Mouse (Mus musculus): ENCODE measurements around the gene Myo10. TPM values are rescaled to one million over a fixed set of nuclear protein-coding genes. Genes with fewer than 3 reads are reported as not detected.
A peak's percentile ranks its signal among the peaks of the same experiment; 100 is the strongest.

Myo10 gene
- polyA plus RNA-seq, 1 experiment from 2014 or later: 47.2 TPM

DNA sequence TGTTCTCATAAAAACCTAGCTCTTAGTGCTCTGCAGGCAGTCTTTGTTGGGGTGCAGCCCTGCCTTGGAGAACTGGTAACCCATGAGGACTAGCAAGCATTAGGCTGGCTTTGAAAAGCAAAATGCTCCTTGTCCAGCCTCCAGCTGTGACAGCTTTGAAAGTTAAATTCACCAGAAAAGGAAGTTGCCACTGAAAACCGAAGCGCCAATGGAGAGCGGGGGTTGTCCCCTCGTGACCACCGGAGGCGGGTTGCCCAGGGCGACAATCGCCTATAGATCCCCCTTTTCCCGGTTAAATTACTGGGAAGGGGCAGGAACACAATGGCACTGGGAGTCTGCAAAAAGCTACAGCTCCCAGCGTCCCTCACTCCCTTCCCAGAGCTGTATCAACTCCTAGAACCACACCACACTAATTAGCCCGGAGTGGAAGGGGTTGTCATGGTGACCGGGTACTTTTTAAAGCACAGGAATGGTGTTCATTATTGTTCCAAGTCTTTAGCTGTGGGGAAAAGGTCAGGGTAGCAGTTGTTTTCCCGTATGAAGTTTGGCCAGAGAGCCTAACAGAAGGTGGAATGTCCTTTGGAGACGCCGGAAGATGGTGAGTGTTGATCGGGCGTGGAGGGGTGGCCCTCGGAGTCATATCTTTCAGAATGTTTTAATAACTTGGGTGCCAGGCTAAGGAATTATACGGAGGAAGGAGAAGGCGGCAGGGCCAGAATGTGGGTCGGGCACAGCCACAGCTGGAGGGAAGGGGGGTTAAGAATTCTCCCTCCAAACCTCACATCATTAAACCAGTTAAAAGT lies 151.6 kb downstream of the Myo10 start:
- DNase-seq (ENCODE audit: low spot score): peak; percentile 87
- peaks cover 55% of the 10 kb centered on the region for H3K4me1 ChIP-seq
- H3K4me3 ChIP-seq: peak overlapping the region; percentile 52
- 5% methylated on average over 21 of the region's 21 CpGs for WGBS
- H3K9me3 ChIP-seq (replicated peaks): no peaks in the 10 kb centered on the region
- H3K36me3 ChIP-seq: peaks cover 50% of the 10 kb centered on the region
- H3K27me3 ChIP-seq (ENCODE audit: low read depth, poor library complexity, severe bottlenecking): no peaks in the 10 kb centered on the region
- H3K27ac ChIP-seq: peak overlapping the region; percentile 91

- H3K27ac ChIP-seq: no peak overlapping the region
- H3K4me1 ChIP-seq: peaks cover 28% of the 10 kb centered on the region
Observed at GRCm38 (mm10) chr15:25778937-25779336, 156.6 kb downstream of the Myo10 start.

GRCm38 (mm10) chr15:25779522-25780191 lies 157.3 kb downstream of the Myo10 start:
- Histone ChIP-seq H3K36me3 (peaks cover 87% of the 10 kb centered on the region), H3K27me3 (ENCODE audit: low read depth, poor library complexity, severe bottlenecking) (no peaks in the 10 kb centered on the region), H3K9me3 (replicated peaks) (no peaks in the 10 kb centered on the region), H3K27ac (no peak overlapping the region), H3K4me1 (peaks cover 22% of the 10 kb centered on the region), H3K4me3 (no peak overlapping the region)
- no peak for DNase-seq (ENCODE audit: low spot score)
- WGBS: 90% methylated on average over 23 of the region's 23 CpGs

More at GRCm38 (mm10) chr15:25778937-25779336, 156.6 kb downstream of the Myo10 start:
- Histone ChIP-seq H3K36me3 (peaks cover 79% of the 10 kb centered on the region), H3K27me3 (ENCODE audit: low read depth, poor library complexity, severe bottlenecking) (no peaks in the 10 kb centered on the region), H3K9me3 (replicated peaks) (no peaks in the 10 kb centered on the region), H3K4me3 (no peak overlapping the region)
- no peak for DNase-seq (ENCODE audit: low spot score)
- 93% methylated on average over 8 of the region's 8 CpGs for WGBS

- no peaks in the 10 kb centered on the region for H3K27me3 ChIP-seq (ENCODE audit: low read depth, poor library complexity, severe bottlenecking)
- WGBS: 84% methylated on average over 33 of the region's 33 CpGs
- H3K4me1 ChIP-seq: peaks cover 8% of the 10 kb centered on the region
- no peak overlapping the region for H3K27ac ChIP-seq
- no peak for DNase-seq (ENCODE audit: low spot score)
- H3K9me3 ChIP-seq (replicated peaks): no peaks in the 10 kb centered on the region
- H3K36me3 ChIP-seq: peaks cover 100% of the 10 kb centered on the region
- H3K4me3 ChIP-seq: no peak overlapping the region
Observed at GRCm38 (mm10) chr15:25781053-25781452, 158.7 kb downstream of the Myo10 start.

GRCm38 (mm10) chr15:25785456-25786390 lies 163.4 kb downstream of the Myo10 start:
- peaks cover 100% of the 10 kb centered on the region for H3K36me3 ChIP-seq
- H3K4me3 ChIP-seq: no peak overlapping the region
- H3K9me3 ChIP-seq (replicated peaks): no peaks in the 10 kb centered on the region
- DNase-seq (ENCODE audit: low spot score): no peak
- 95% methylated on average over 35 of the region's 35 CpGs for WGBS
- no peak overlapping the region; the same call in 1 of the 2 replicates for H3K27ac ChIP-seq
- H3K4me1 ChIP-seq: peaks cover 3% of the 10 kb centered on the region; the same call in 1 of the 2 replicates
- no peaks in the 10 kb centered on the region for H3K27me3 ChIP-seq (ENCODE audit: low read depth, poor library complexity, severe bottlenecking)

DNA sequence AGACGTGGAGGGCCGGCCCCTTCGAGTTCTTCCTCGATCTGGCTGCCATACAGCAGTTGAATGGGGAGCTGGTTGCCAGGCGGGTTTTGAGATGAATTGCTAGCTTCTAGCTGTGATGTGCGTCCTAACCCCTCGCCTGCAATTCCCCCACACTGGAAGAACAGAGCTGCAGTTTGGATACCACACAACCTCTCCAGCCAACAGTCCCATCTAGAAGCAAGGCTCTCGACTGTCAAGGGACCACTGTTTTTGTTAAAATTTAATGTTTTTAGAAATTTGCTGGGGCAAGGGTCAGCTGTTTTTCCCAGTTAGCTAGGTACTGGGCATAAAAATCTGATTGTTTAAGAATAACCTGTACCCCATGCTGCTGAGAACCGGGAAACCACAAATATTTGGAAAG lies 165.1 kb downstream of the Myo10 start:
- Histone ChIP-seq H3K4me3 (no peak overlapping the region), H3K4me1 (peaks cover 3% of the 10 kb centered on the region; the same call in 1 of the 2 replicates), H3K27me3 (ENCODE audit: low read depth, poor library complexity, severe bottlenecking) (no peaks in the 10 kb centered on the region), H3K27ac (no peak overlapping the region; the same call in 1 of the 2 replicates), H3K36me3 (peaks cover 96% of the 10 kb centered on the region), H3K9me3 (replicated peaks) (no peaks in the 10 kb centered on the region)
- no peak for DNase-seq (ENCODE audit: low spot score)
- 87% methylated on average over 9 of the region's 9 CpGs for WGBS

DNA sequence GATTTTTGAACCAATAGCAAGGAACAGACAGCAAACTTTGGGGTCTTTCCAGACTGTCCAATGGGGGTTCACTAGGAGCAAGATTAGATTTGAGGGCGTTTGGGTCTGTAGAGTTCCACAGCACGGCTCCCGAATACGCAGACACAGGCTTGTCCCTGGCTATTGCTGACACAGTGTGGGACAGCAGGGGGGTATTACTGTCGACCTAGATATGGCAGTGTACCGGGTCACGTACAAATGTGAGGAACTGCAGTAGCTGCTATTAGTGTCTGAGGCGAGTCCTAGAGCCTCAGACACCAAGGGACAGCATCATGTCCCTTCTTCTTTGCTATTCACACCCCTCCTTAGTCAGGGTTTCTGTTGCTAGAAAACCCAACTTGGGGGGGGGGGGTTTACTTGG lies 165.6 kb downstream of the Myo10 start:
- H3K27me3 ChIP-seq (ENCODE audit: low read depth, poor library complexity, severe bottlenecking): no peaks in the 10 kb centered on the region
- H3K9me3 ChIP-seq (replicated peaks): no peaks in the 10 kb centered on the region
- 94% methylated on average over 8 of the region's 8 CpGs for WGBS
- H3K4me1 ChIP-seq: peaks cover 3% of the 10 kb centered on the region; the same call in 1 of the 2 replicates
- no peak overlapping the region for H3K4me3 ChIP-seq
- peaks cover 96% of the 10 kb centered on the region for H3K36me3 ChIP-seq
- peak overlapping the region; percentile 57; the same call in 1 of the 2 replicates for H3K27ac ChIP-seq
- no peak for DNase-seq (ENCODE audit: low spot score)

DNA sequence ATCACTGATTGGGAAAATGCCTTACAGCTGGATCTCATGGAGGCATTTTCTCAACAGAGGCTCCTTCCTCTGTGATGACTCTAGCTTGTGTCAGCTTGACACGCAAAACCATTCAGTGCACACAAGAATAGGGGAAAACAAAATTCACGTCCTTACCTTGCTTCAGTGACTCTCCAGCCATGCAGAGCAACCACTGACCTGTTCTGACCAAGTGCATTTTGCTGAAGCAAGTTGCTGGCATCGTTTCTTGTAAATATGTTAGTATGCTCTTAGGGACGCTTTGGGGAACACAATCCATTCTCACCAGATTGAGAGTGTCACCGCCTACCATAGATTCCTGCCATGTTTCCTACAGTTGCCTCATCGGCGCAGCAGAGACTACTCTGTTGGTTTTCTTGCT lies 166.2 kb downstream of the Myo10 start:
- Histone ChIP-seq H3K27me3 (ENCODE audit: low read depth, poor library complexity, severe bottlenecking) (no peaks in the 10 kb centered on the region), H3K9me3 (replicated peaks) (no peaks in the 10 kb centered on the region), H3K27ac (peak overlapping the region; percentile 57; the same call in 1 of the 2 replicates), H3K4me3 (no peak overlapping the region), H3K36me3 (peaks cover 96% of the 10 kb centered on the region), H3K4me1 (peaks cover 3% of the 10 kb centered on the region; the same call in 1 of the 2 replicates)
- DNase-seq (ENCODE audit: low spot score): no peak
- WGBS: 96% methylated on average over 7 of the region's 7 CpGs

DNA sequence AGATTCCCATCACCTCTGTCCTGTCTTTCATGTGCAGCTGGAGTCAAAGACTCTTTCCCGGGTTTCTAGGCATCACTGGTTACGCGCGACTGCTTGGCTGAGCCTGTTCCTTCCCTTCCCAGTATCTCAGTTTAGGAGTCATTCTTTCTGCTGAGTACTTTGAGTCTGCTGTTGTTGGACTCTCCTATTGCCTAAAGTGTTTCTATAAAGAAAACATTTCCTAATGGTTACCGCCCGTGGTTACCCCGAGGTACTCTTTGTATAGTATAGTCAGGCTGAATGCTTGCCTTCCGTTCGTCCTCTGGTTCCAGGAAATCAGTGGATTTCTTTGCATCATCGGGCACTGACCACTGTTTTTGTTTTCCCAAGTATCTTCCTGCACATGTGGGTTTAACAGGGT lies 166.9 kb downstream of the Myo10 start:
- peaks cover 96% of the 10 kb centered on the region for H3K36me3 ChIP-seq
- WGBS: 92% methylated on average over 10 of the region's 10 CpGs

DNA sequence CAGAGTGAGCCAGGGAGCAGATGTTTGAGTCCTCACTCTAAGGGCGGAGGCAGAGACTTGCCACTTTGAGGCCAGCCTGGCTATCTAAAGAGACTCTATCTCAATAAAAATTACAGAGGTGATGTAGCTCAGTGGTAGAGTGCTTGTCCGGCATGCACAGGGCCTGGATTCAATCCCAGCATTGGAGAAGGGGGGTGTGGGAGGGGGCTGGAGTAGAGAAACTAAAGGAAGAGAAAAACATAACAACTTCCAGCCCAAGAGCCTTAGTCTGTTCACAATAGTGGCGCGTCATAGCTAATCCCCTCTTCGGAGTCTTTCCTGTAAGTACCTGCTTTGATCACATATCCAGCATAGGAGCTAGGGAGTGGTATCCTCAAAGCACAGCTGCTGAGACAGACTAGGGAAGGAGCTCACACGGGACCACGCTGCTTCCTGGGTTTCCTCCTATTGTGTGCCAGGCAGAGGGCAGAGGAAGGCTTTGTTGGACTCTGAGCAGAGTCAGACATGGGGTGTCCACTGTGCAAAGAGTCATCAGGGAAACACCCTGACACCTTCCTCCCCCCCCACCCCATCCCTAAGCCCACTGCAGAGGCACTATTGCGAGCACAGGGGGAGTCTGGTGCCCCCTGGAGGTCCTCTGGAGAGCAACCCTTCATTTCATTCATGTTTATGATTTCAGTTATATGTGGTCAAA lies 169.5 kb downstream of the Myo10 start:
- Histone ChIP-seq H3K36me3 (peaks cover 95% of the 10 kb centered on the region), H3K4me3 (no peak overlapping the region), H3K27me3 (ENCODE audit: low read depth, poor library complexity, severe bottlenecking) (no peaks in the 10 kb centered on the region), H3K27ac (no peak overlapping the region), H3K9me3 (replicated peaks) (no peaks in the 10 kb centered on the region), H3K4me1 (peaks cover 3% of the 10 kb centered on the region; the same call in 1 of the 2 replicates)
- no peak for DNase-seq (ENCODE audit: low spot score)
- 86% methylated on average over 8 of the region's 8 CpGs for WGBS

More for the DNA sequence above, 166.9 kb downstream of the Myo10 start:
- no peak overlapping the region for H3K27ac ChIP-seq
- no peak overlapping the region for H3K4me3 ChIP-seq
- no peaks in the 10 kb centered on the region for H3K9me3 ChIP-seq (replicated peaks)
- peaks cover 3% of the 10 kb centered on the region; the same call in 1 of the 2 replicates for H3K4me1 ChIP-seq
- DNase-seq (ENCODE audit: low spot score): no peak
- no peaks in the 10 kb centered on the region for H3K27me3 ChIP-seq (ENCODE audit: low read depth, poor library complexity, severe bottlenecking)

DNA sequence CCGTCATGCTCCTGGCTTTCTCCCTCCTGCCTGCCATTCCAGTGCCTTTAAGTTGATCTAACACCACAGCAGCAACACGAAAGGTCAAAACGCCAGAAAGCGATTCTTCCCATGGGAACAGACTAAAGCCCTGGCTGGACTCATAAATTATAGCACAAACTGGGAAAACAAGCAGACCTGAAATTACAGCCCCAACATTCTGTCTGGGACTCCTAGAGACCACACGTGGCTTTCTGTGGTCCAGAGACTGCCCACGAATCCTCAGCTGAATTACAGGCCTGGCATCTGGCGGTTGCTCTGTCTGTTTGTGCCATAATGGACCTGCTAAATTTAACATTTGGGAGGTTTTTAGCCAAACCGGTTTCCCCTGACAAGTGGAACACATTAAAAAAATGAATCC lies 171.8 kb downstream of the Myo10 start:
- no peaks in the 10 kb centered on the region for H3K9me3 ChIP-seq (replicated peaks)
- no peak overlapping the region for H3K4me3 ChIP-seq
- H3K27ac ChIP-seq: no peak overlapping the region
- DNase-seq (ENCODE audit: low spot score): no peak
- 73% methylated on average over 8 of the region's 8 CpGs for WGBS
- peaks cover 95% of the 10 kb centered on the region for H3K36me3 ChIP-seq
- no peaks in the 10 kb centered on the region for H3K4me1 ChIP-seq
- H3K27me3 ChIP-seq (ENCODE audit: low read depth, poor library complexity, severe bottlenecking): no peaks in the 10 kb centered on the region

GRCm38 (mm10) chr15:25795496-25795895 lies 173.2 kb downstream of the Myo10 start:
- peaks cover 95% of the 10 kb centered on the region for H3K36me3 ChIP-seq
- no peaks in the 10 kb centered on the region for H3K27me3 ChIP-seq (ENCODE audit: low read depth, poor library complexity, severe bottlenecking)
- no peaks in the 10 kb centered on the region for H3K4me1 ChIP-seq
- H3K27ac ChIP-seq: no peak overlapping the region
- DNase-seq (ENCODE audit: low spot score): no peak
- no peaks in the 10 kb centered on the region for H3K9me3 ChIP-seq (replicated peaks)
- H3K4me3 ChIP-seq: no peak overlapping the region
- WGBS: 93% methylated on average over 9 of the region's 9 CpGs
